Mouse (Mus musculus) frontal cortex, postnatal 36 days (tissue): Measurements from ENCODE around the gene Rtn2.

Experiments used
- DNase-seq, 2 experiments: peaks; one replicate each; pipeline ENCODE4 v3.0.0; 2022; ENCODE audit warnings: low spot score in 2 of 2

Rtn2 gene

DNA sequence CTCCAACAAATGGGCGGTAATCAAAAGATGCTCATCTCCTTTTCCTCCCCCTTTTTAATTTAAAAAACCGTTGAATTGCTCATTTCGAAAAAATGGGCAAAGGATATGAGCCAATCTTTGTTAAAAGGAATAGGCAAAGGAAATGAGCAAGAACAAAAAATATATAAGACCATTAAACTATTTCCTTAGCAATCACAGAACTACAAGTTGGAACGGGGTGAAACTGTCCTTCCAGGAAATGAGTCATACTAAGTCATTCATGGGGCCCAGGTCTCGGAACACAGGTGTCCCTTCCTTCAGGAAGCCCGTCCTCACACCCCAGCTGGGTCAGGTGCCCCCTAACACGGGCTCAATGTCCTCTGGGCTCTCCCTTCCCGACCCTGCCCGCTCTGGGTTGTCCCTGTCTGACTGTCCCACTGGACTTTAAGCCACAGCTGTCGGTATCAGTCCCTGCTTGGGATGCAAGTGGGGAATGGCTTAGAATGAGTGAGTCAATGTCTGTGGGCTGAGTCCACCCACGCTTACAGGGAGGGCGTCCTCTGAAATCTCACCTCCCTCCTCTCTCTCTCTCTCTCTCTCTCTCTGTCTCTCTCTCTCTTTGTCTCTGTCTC, 61.9 kb downstream of the Rtn2 start, which contains the start of gene Ercc1:
TSS of gene Ercc1 (plus strand) at position 542 of the 611 bp plus-strand sequence.
- DNase-seq = peak in 1 of 2 experiments; percentile 49

DNA sequence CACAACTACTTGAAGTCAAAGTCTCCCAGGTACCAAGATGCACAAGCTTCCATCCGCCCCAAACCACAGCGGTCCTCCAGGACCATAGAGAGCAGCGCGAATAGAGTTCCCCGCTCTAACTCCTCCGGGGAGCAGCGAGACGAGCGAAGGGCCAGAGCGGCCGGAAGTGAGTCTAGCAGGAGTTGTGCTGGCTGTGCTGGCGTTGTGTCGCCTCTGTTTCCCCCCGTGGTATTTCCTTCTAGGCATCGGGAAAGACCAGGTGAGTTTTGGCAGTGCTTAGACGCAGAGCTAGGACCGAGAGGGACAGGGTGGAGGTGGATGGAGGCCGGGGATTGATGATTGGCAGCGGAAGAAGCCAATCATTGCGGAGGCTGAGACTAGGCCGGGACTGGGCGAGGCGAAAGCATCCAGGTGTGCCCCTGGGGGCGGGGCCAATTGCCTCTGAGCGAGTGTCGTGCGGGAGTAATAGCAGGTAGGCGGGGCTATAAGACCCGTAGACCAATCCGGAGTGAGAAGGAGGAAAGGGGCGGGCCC, 62.6 kb downstream of the Rtn2 start:
- peak; percentile 92 to 95 for DNase-seq
